Mouse (Mus musculus): ENCODE data around the gene Tex9.

DNA sequence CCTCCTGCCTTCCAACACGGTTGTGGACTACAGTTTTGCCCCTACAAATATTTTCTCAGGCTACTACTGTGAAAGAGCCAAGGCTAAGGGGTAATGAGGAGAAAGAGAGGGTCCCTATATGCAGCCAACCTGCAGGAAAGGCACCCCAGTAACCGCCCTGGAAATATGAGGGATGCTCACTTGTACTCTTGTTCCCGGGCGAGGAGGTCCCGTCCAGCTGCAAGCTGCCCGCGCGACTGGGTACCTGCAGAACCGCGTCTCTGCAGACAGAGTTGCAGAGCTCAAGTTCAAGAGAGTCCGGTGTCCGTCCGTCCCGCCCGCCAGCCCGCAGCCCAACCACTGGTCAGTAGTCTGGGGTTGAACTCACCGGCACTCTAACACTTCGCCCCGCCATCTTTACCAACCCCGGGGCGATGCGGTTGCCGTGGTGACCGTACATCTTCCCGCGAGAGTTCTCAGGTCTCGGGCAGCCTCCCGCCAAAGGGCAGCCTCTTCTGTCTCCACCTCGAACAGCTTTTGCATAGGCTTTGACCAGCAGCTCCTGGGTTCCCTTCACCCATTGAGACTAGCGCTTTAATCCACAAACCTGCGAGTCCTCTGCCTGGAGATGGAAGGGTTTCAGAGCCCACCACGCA lies 336 bp downstream of the Tex9 start:
- TF ChIP-seq CTCF (IDR thresholded peaks at IDR 0.05; ENCODE audit: low read depth) (no peak), EP300 (IDR thresholded peaks at IDR 0.05; ENCODE audit: low read depth) (peak; percentile 20; the same call in 1 of the 2 replicates)
